Mouse (Mus musculus): ENCODE measurements around the gene Dgke.

- TF ChIP-seq CTCF (IDR thresholded peaks at IDR 0.05; ENCODE audit: low read depth, low read length) (no peak), EP300 (IDR thresholded peaks at IDR 0.05; ENCODE audit: insufficient read depth, low read depth, low read length) (no peak)
Measured at GRCm38 (mm10) chr11:89107180-89107807, 40.6 kb upstream of the Dgke start.
